Comparison of ENCODE assay signal across 13 mouse cellular contexts in genomic region chr10:24404851-24405250, GRCm38 (mm10).
"Had no signal": no experiment of that assay in that cellular context is flagged by ENCODE, and none has a peak within 500 bp of the region (broad histone marks: within the 10 kb centered on the region; RNA-seq: fewer than 3 reads in every experiment).

No protein-coding gene starts in this region.

- H3K4me3 ChIP-seq: left cerebral cortex, adult 2 months; limb, embryonic 15.5 days; liver, embryonic 13.5 days; lung, embryonic 15.5 days; megakaryocyte, embryonic 14.5 days; neural tube, embryonic 12.5 days had no signal

- DNase-seq: kidney, adult 8-10 months; kidney, postnatal 25 days; liver, embryonic 13.5 days; liver, postnatal 0 days; lung, postnatal 14 days; thymus, postnatal 4 days had no signal

- H3K36me3 ChIP-seq: limb, embryonic 15.5 days; liver, embryonic 13.5 days; lung, embryonic 15.5 days; neural tube, embryonic 12.5 days had no signal

- H3K9me3 ChIP-seq: limb, embryonic 15.5 days; liver, embryonic 13.5 days; lung, embryonic 15.5 days; megakaryocyte, embryonic 14.5 days; neural tube, embryonic 12.5 days had no signal

- H3K4me1 ChIP-seq: limb, embryonic 15.5 days; liver, embryonic 13.5 days; lung, embryonic 15.5 days; megakaryocyte, embryonic 14.5 days had no signal

- H3K4me2 ChIP-seq: limb, embryonic 15.5 days; liver, embryonic 13.5 days; lung, embryonic 15.5 days; neural tube, embryonic 12.5 days had no signal

- H3K27me3 ChIP-seq: limb, embryonic 15.5 days; liver, embryonic 13.5 days; lung, embryonic 15.5 days; megakaryocyte, embryonic 14.5 days; neural tube, embryonic 12.5 days had no signal

- H3K27ac ChIP-seq: left cerebral cortex, adult 2 months; limb, embryonic 15.5 days; liver, embryonic 13.5 days; lung, embryonic 15.5 days; macrophage; neural tube, embryonic 12.5 days; stomach, postnatal 0 days had no signal

- ATAC-seq: liver, postnatal 0 days had no signal

- H3K9ac ChIP-seq: limb, embryonic 15.5 days; liver, embryonic 13.5 days; liver, postnatal 0 days; lung, embryonic 15.5 days; neural tube, embryonic 12.5 days had no signal
